Mouse (Mus musculus) hindbrain, postnatal 0 days (tissue): ENCODE data around the gene Tecpr2. TPM values are rescaled to one million over a fixed set of nuclear protein-coding genes. Genes with fewer than 3 reads are reported as not detected.

Experiments
- ATAC-seq: fragments of 200-750 bp; cut with Nextera tagmentation; 2 replicates; pipeline ENCODE4 v1.8.0; 2017; ENCODE audit warnings: mild to moderate bottlenecking, moderate TSS enrichment, moderate library complexity
- DNase-seq: peaks from one replicate; pipeline ENCODE4 v3.0.0-alpha.2; 2015; ENCODE audit warnings: low spot score
- H3K27ac ChIP-seq: fragments of 300-500 bp; sonication (generic); 2 replicates; pipeline ENCODE4 v1.5.1; 2014; ENCODE audit warnings: mild to moderate bottlenecking
- H3K27me3 ChIP-seq: fragments of 300-500 bp; sonication (generic); 2 replicates; pipeline ENCODE4 v1.6.1; 2014; ENCODE audit warnings: low read length, mixed read lengths; ENCODE audit not compliant: insufficient read depth
- H3K36me3 ChIP-seq: fragments of 300-500 bp; sonication (generic); 2 replicates; pipeline ENCODE4 v1.6.1; 2014; ENCODE audit warnings: low read length, mixed read lengths; ENCODE audit not compliant: insufficient read depth
- H3K4me1 ChIP-seq: fragments of 300-500 bp; sonication (generic); 2 replicates; pipeline ENCODE4 v1.6.1; 2014; ENCODE audit warnings: antibody characterized with exemption, low read length, mixed read lengths; ENCODE audit not compliant: insufficient read depth
- H3K4me2 ChIP-seq: fragments of 300-500 bp; sonication (generic); 2 replicates; pipeline ENCODE4 v1.6.1; 2014; ENCODE audit warnings: low read depth, mild to moderate bottlenecking, low read length, moderate library complexity, mixed read lengths
- H3K4me3 ChIP-seq: fragments of 300-500 bp; sonication (generic); 2 replicates; pipeline ENCODE4 v1.5.1; 2014; ENCODE audit warnings: low read length
- H3K9ac ChIP-seq: fragments of 300-500 bp; sonication (generic); replicated peaks from 2 replicates; pipeline ENCODE4 v1.6.1; 2014; ENCODE audit warnings: mild to moderate bottlenecking, low read length, moderate library complexity, mixed read lengths
- H3K9me3 ChIP-seq: fragments of 300-500 bp; sonication (generic); 2 replicates; pipeline ENCODE4 v1.6.1; 2016; ENCODE audit warnings: low read length, mixed read lengths
- CTCF ChIP-seq: IDR thresholded peaks from 2 replicates; pipeline ENCODE4 v1.5.1; 2016; ENCODE audit warnings: antibody characterized with exemption, control low read depth, low read depth
- WGBS: fragments of 180-500 bp; shearing (Covaris S2); extraction: QIAGEN DNeasy Blood & Tissue Kit; methylation state at CpG from one replicate; pipeline ENCODE4 v1.1.7; 2014; 5-methylcytosine and 5-hydroxymethylcytosine counted together
- polyA plus RNA-seq: library from polyadenylated mRNA; unstranded; fragments of >200 nt; fragmentation: Nextera tagmentation; extraction: Ambion mirVana; gene quantifications from 2 replicates; pipeline ENCODE4 v1.2.1, GENCODE M21; 2015
- total RNA-seq: library from RNA; depleted of rRNA; stranded (reverse); fragments of >200 nt; gene quantifications from 2 replicates; pipeline ENCODE4 v1.2.3, GENCODE M21; 2014

The Tecpr2 gene
- total and polyA plus RNA-seq, 2 experiments from 2014 or later: 4.3 to 24.1 TPM

DNA sequence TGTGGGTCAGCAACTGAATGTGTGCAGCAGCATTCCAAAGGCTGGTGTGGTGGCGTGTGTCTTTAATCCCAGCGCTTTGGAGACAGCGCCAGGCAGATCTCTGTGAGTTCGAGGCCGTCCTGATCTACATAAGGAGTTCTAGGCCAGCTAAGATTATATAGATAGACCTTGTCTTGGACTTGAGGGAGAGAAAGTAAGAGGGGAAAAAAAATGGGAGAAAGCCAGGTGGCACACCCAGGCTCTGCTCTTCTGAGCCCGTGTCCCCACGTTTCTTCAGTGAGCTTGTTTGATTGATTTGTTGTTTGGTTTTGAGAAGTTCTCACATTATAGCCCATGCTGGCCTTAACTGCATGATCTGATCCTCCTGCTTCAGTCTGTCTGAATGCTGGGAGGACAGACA is 101.4 kb downstream of the Tecpr2 start:
- Histone ChIP-seq H3K36me3 (no peaks in the 10 kb centered on the region), H3K27me3 (no peaks in the 10 kb centered on the region), H3K4me3 (no peak overlapping the region), H3K9me3 (no peaks in the 10 kb centered on the region), H3K27ac (no peak overlapping the region), H3K9ac (no peak overlapping the region), H3K4me1 (no peaks in the 10 kb centered on the region), H3K4me2 (no peak overlapping the region)
- DNase-seq: no peak
- no peak for ATAC-seq
- 94% methylated on average over 7 of the region's 7 CpGs for WGBS
- TF ChIP-seq CTCF: no peak

DNA sequence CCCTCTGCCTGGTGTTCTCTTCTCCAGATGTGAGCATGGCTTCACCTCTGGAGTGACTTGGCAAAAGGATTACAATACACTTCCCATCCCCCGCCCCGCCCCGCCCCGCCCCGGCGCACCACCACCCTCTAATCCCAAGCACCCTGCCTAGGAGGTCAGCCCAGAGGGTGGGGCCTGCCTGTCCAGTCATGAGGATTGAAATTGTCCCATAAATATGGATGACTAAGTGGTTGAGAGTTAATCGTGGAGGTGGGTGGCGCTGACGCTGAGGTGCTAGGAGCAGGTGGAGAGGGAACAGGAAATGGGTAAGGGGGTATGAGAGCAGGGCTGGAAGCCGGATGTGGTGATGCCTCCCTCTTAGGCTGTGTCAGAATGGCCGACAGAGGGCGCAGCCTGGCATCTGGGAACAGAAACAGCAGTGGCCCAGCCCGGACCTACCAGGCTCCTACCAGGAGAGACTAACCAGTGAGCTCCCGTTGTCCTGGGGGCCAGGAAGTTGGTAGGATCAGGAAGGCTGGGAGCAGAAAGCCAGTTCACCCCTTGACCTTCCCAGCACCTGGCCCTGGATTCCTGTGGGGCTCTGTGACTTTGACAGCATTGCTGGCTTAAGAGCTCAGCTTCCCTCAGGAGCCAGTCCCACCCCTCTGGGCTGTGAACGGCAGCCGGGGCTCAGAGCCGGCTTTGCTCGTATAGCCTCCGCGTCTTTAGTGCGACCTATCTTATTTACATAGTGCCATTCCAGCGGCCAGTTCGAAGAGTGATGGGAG is 102.5 kb downstream of the Tecpr2 start:
- H3K9ac ChIP-seq: peak overlapping the region; percentile 50
- H3K27ac ChIP-seq: peak overlapping the region; percentile 66
- H3K4me2 ChIP-seq: peak overlapping the region; percentile 66
- H3K4me3 ChIP-seq: peak overlapping the region; percentile 44
- peak; percentile 78 for TF ChIP-seq CTCF
- no peaks in the 10 kb centered on the region for H3K9me3 ChIP-seq
- H3K27me3 ChIP-seq: no peaks in the 10 kb centered on the region
- DNase-seq (peak; percentile 83), ATAC-seq (peak; percentile 88)
- 2% methylated on average over 23 of the region's 23 CpGs for WGBS
- H3K36me3 ChIP-seq: no peaks in the 10 kb centered on the region
- H3K4me1 ChIP-seq: no peaks in the 10 kb centered on the region

- Histone ChIP-seq H3K4me3 (peak overlapping the region; percentile 44), H3K27me3 (no peaks in the 10 kb centered on the region), H3K4me2 (peak overlapping the region; percentile 66), H3K9me3 (no peaks in the 10 kb centered on the region), H3K36me3 (no peaks in the 10 kb centered on the region), H3K9ac (peak overlapping the region; percentile 50), H3K4me1 (no peaks in the 10 kb centered on the region), H3K27ac (peak overlapping the region; percentile 66)
- DNase-seq (peak; percentile 91), ATAC-seq (peak; percentile 91)
- under 1% methylated on average over 24 of the region's 24 CpGs for WGBS
- peak; percentile 97 for TF ChIP-seq CTCF
Observed at GRCm38 (mm10) chr12:110992128-110992553, 103.1 kb downstream of the Tecpr2 start.

DNA sequence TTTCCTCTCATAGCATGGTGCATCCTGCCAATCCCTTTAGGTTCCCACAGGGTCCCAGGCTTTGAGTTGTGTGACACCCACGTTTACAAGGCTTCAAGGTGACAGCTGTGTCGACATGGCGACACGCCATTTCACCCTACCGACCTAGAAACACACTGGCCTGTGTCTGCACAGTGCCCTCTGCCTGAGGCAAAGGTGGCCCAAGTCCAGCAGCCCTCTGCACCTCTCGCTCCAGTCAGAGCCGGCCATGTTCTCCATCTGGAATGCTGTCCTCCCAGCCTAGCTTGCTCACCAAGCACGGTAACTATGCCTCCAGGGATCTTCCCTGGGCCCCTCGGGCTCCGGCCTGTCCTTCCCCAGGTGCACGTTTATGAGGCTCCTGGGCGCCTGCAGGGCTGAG is 103.7 kb downstream of the Tecpr2 start:
- ATAC-seq: no peak
- no peak for DNase-seq
- no peak overlapping the region for H3K27ac ChIP-seq
- H3K4me1 ChIP-seq: no peaks in the 10 kb centered on the region
- no peaks in the 10 kb centered on the region for H3K36me3 ChIP-seq
- 72% methylated on average over 12 of the region's 12 CpGs for WGBS
- H3K4me2 ChIP-seq: peak overlapping the region; percentile 66
- peak overlapping the region; percentile 44 for H3K4me3 ChIP-seq
- no peak for TF ChIP-seq CTCF
- H3K27me3 ChIP-seq: no peaks in the 10 kb centered on the region
- peak overlapping the region; percentile 50; the same call in 1 of the 2 replicates for H3K9ac ChIP-seq
- H3K9me3 ChIP-seq: no peaks in the 10 kb centered on the region

GRCm38 (mm10) chr12:110993226-110993625 is 104.2 kb downstream of the Tecpr2 start:
- Histone ChIP-seq H3K4me3 (no peak overlapping the region), H3K4me1 (no peaks in the 10 kb centered on the region), H3K4me2 (no peak overlapping the region), H3K9ac (no peak overlapping the region), H3K27ac (no peak overlapping the region), H3K9me3 (no peaks in the 10 kb centered on the region), H3K27me3 (no peaks in the 10 kb centered on the region), H3K36me3 (no peaks in the 10 kb centered on the region)
- WGBS: 87% methylated on average over 3 of the region's 3 CpGs
- DNase-seq (no peak), ATAC-seq (no peak)
- no peak for TF ChIP-seq CTCF

DNA sequence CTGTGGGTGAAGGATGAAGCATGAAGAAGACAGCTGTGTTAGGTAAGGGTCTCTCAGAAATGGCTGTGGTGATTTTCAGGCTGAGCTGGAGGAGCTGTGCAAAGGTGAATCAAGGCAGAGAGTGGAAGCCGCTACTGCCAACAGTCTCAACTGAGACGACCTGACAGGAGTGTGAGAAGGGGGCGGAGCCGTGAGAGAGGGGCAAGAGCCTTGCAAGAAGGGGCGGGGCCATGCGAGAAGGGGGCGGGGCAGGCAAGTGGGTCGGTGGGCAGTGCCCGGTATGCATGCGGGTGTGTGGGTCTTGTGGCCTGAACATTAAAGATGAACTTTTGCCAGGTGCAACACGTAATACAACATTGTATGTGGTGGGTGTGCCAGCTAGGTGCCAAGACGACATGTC is 105.6 kb downstream of the Tecpr2 start:
- WGBS: 39% methylated on average over 12 of the region's 12 CpGs

DNA sequence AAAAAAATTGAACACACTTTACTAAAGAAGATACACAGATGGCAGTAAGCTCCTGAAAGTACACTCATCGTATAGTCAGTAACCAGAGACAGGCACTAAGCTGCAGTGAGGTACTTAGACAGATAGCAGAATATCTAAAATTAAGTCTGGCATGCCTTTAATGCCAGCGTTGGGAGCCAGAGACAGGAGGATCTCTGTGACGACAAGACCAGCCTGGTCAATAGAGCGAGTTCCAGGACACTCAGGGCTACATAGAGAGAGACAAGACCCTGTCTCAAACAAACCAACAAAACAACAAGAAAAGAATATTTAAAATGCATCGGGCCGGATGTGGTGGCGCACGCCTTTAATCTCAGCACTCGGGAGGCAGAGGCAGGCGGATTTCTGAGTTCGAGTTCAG is 109.0 kb downstream of the Tecpr2 start:
- Histone ChIP-seq H3K4me2 (no peak overlapping the region), H3K4me1 (no peaks in the 10 kb centered on the region), H3K36me3 (no peaks in the 10 kb centered on the region), H3K9me3 (no peaks in the 10 kb centered on the region), H3K4me3 (no peak overlapping the region), H3K27ac (no peak overlapping the region), H3K9ac (no peak overlapping the region), H3K27me3 (no peaks in the 10 kb centered on the region)
- 94% methylated on average over 11 of the region's 11 CpGs for WGBS
- DNase-seq (no peak), ATAC-seq (no peak)
- TF ChIP-seq CTCF: no peak

More for the DNA sequence above, 105.6 kb downstream of the Tecpr2 start:
- DNase-seq (no peak), ATAC-seq (no peak)
- H3K27ac ChIP-seq: no peak overlapping the region
- no peaks in the 10 kb centered on the region for H3K4me1 ChIP-seq
- no peaks in the 10 kb centered on the region for H3K27me3 ChIP-seq
- no peaks in the 10 kb centered on the region for H3K36me3 ChIP-seq
- no peak overlapping the region for H3K9ac ChIP-seq
- TF ChIP-seq CTCF: no peak
- H3K4me3 ChIP-seq: no peak overlapping the region
- H3K4me2 ChIP-seq: no peak overlapping the region
- H3K9me3 ChIP-seq: no peaks in the 10 kb centered on the region
